ENCODE assay signal across 8 mouse cellular contexts in the genomic region with DNA sequence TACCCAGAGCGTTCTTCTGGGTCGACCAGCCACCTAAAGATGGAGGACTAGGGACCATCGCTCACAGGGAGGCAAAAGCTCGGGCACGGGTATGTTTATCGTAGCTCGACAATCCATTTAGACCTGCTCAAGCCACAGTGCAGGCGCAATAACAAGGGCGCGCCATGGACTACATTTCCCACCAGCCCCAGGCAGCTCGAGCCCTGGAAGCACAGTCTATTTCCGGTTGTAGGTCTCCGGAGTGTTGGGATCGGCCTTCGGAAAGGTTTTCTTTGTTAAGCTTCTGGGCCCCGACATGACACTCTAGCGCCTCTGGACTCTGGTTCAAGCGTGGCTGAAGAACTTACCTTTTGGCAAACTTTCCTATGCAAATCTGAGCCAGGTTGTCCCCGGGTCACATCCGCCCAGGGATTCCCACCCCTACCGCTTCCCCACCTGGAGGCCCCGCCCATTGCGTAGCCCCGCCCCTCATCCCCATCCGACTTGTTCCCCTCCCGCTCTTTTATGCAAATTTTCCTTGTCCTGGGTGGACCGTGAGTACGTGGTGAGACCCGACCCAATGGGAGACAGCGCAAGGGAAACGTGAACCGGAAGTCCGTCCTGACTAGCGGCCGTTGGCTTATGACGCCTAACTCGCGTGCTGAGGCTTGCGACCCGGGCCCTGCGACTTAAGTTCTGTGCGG. TPM values are rescaled to one million over a fixed set of nuclear protein-coding genes. Genes with fewer than 3 reads are reported as not detected.
DNase-seq lines count a peak whose midpoint lies in the region; ATAC-seq lines count a peak whose summit lies in the region.

TSS of gene Zfp263 (plus strand) at position 591 of the 683 bp plus-strand sequence.

- peak; percentile 100 for DNase-seq in adipocyte (ENCODE audit: low spot score)
- peak; percentile 99 for DNase-seq in embryo, embryonic 10 days (ENCODE audit: low spot score)
- DNase-seq in gastrocnemius, postnatal 10 days, result peak; percentile 86
- DNase-seq in induced T-regulatory cell, adult 2 months (ENCODE audit: low read depth), result peak; percentile 99
- peak; percentile 90 to 95 for DNase-seq in left cerebral cortex, adult 9 months (ENCODE audit: low spot score in 2 of 2)
- peak; percentile 91 for DNase-seq in right cerebral cortex, postnatal 25 days
- peak; percentile 85 to 88 for DNase-seq in urinary bladder, postnatal 4 days (ENCODE audit: low spot score in 2 of 2)

- ATAC-seq in megakaryocyte progenitor cell, adult 5-6 weeks (replicated peaks; ENCODE audit: poor library complexity), result peak; percentile 88

RNA-seq across cellular contexts. Expression of gene Zfp263, which starts in this region (rescaled TPM):
- 10 to 100 TPM in 1 of 2 experiments, 1 to 10 TPM in 1; 9.2 to 11.9 TPM for total RNA-seq in gastrocnemius, postnatal 10 days (2021)
- total RNA-seq in megakaryocyte progenitor cell, adult 5-6 weeks (2015), result 27.6 and 31.6 TPM in 2 replicates
- 38.0 and 45.6 TPM in 2 replicates for total RNA-seq in megakaryocyte progenitor cell, adult 5-6 weeks (2017)

Comparison
In these comparisons a context has a peak if more than half of its experiments do, and no peak if none do; other contexts are left out.
1. Peak in every context shown above with its lines: DNase-seq and ATAC-seq.